Mouse (Mus musculus) midbrain, postnatal 0 days (tissue): Measurements from ENCODE around the gene Slc30a1. TPM values are rescaled to one million over a fixed set of nuclear protein-coding genes. Genes with fewer than 3 reads are reported as not detected.

Experiments used
- ATAC-seq: fragments of 200-750 bp; cut with Nextera tagmentation; 2 replicates; pipeline ENCODE4 v1.8.0; 2017; ENCODE audit warnings: moderate number of reproducible peaks, mild to moderate bottlenecking, moderate TSS enrichment, moderate library complexity; ENCODE audit not compliant: low FRiP score
- DNase-seq: peaks from one replicate; pipeline ENCODE4 v3.0.0-alpha.2; 2015; ENCODE audit warnings: low spot score
- H3K27ac ChIP-seq: fragments of 300-500 bp; sonication (generic); 2 replicates; pipeline ENCODE4 v1.5.1; 2014; ENCODE audit warnings: low read depth, mild to moderate bottlenecking, low read length, mixed read lengths
- H3K27me3 ChIP-seq: fragments of 300-500 bp; sonication (generic); 2 replicates; pipeline ENCODE4 v1.6.1; 2014; ENCODE audit warnings: low read length, control low read depth, mixed read lengths; ENCODE audit not compliant: insufficient read depth
- H3K36me3 ChIP-seq: fragments of 300-500 bp; sonication (generic); 2 replicates; pipeline ENCODE4 v1.6.1; 2014; ENCODE audit warnings: low read length, control low read depth, mixed read lengths; ENCODE audit not compliant: insufficient read depth
- H3K4me1 ChIP-seq: fragments of 300-500 bp; sonication (generic); 2 replicates; pipeline ENCODE4 v1.6.1; 2014; ENCODE audit warnings: mild to moderate bottlenecking, control low read depth, antibody characterized with exemption, low read length, mixed read lengths; ENCODE audit not compliant: insufficient read depth
- H3K4me2 ChIP-seq: fragments of 300-500 bp; sonication (generic); 2 replicates; pipeline ENCODE4 v1.6.1; 2014; ENCODE audit warnings: low read depth, mild to moderate bottlenecking, low read length, mixed read lengths; ENCODE audit not compliant: poor library complexity, severe bottlenecking
- H3K4me3 ChIP-seq: fragments of 300-500 bp; sonication (generic); 2 replicates; pipeline ENCODE4 v1.5.1; 2014; ENCODE audit warnings: low read depth, mild to moderate bottlenecking, low read length, moderate library complexity
- H3K9ac ChIP-seq: fragments of 300-500 bp; sonication (generic); replicated peaks from 2 replicates; pipeline ENCODE4 v1.6.1; 2014; ENCODE audit warnings: mild to moderate bottlenecking, low read length, moderate library complexity, mixed read lengths; ENCODE audit not compliant: poor library complexity, severe bottlenecking
- H3K9me3 ChIP-seq: fragments of 300-500 bp; sonication (generic); 2 replicates; pipeline ENCODE4 v1.6.1; 2016; ENCODE audit warnings: low read length, control low read depth
- CTCF ChIP-seq: IDR thresholded peaks from 2 replicates; pipeline ENCODE4 v1.5.1; 2016; ENCODE audit warnings: antibody characterized with exemption, mild to moderate bottlenecking
- WGBS: fragments of 180-500 bp; shearing (Covaris S2); extraction: QIAGEN DNeasy Blood & Tissue Kit; methylation state at CpG from one replicate; pipeline ENCODE4 v1.1.7; 2014; 5-methylcytosine and 5-hydroxymethylcytosine counted together
- polyA plus RNA-seq: library from polyadenylated mRNA; unstranded; fragments of >200 nt; fragmentation: Nextera tagmentation; extraction: Ambion mirVana; gene quantifications from 2 replicates; pipeline ENCODE4 v1.2.1, GENCODE M21; 2015
- total RNA-seq: library from RNA; depleted of rRNA; stranded (reverse); fragments of >200 nt; gene quantifications from 2 replicates; pipeline ENCODE4 v1.2.3, GENCODE M21; 2014

Gene Slc30a1
- total and polyA plus RNA-seq, 2 experiments from 2014 or later, result 5.1 to 21.9 TPM

DNA sequence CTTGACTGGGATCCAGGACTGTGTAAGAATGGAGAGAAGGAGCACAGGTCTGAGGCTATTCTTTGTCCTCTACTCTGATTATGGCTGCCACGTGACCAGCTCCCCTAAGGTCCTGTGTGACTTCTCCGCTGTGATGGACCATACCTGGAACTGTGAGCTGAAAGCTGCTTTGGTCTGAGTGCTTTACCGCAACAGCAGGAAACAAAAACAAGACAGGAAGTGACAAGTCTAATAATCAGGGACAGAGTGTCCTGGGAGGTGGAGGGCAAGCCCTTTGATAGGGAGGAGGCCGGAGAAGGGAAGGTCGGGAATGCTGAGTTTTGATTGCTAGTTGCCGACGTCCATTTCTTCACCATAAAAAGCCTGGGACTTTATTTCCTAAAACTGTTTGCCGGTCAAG lies 22.5 kb downstream of the Slc30a1 start:
- no peak overlapping the region for H3K4me2 ChIP-seq
- DNase-seq, result no peak
- H3K36me3 ChIP-seq, result no peaks in the 10 kb centered on the region
- no peaks in the 10 kb centered on the region for H3K4me1 ChIP-seq
- no peak overlapping the region for H3K4me3 ChIP-seq
- H3K9me3 ChIP-seq, result no peaks in the 10 kb centered on the region
- no peak overlapping the region for H3K9ac ChIP-seq
- no peak overlapping the region for H3K27ac ChIP-seq
- WGBS, result 91% methylated on average over 8 of the region's 8 CpGs
- no peak for ATAC-seq
- peaks cover 4% of the 10 kb centered on the region; the same call in 1 of the 2 replicates for H3K27me3 ChIP-seq
- TF ChIP-seq CTCF, result no peak

DNA sequence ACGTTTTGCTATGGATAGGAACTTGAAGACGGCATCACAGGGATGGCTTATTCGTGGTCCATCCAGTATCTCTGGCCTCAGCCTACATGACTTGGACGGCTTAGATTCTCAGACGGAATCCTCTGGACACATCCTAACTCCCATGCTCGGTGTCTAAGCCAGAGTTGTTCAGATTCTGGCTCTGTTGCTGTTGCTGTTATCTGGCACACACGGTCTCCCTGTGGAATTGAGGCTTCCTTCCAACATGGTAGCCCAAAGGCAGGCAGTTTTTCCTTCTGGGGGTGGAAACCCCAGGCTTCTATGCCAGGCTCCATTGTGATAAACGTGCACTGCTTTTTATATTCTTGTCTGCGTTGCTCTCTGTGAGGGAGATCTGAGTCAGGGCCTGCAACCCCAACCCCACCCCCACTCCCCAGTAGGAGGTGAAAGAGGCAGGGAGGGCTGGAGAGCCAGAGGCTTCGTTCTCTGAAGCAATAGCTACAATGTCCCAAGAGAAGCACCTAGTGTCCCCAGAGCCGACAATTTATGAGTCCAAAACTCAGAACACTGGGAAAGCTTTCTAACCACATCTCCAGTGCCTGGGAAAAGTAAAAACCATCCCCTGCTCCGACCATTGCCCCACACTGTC lies 23.4 kb downstream of the Slc30a1 start:
- no peaks in the 10 kb centered on the region for H3K9me3 ChIP-seq
- ATAC-seq, result no peak
- H3K4me3 ChIP-seq, result no peak overlapping the region
- WGBS, result 65% methylated on average over 12 of the region's 12 CpGs
- DNase-seq, result no peak
- H3K27me3 ChIP-seq, result peaks cover 4% of the 10 kb centered on the region; the same call in 1 of the 2 replicates
- no peak overlapping the region for H3K9ac ChIP-seq
- no peak overlapping the region for H3K4me2 ChIP-seq
- H3K4me1 ChIP-seq, result no peaks in the 10 kb centered on the region
- no peaks in the 10 kb centered on the region for H3K36me3 ChIP-seq
- no peak for TF ChIP-seq CTCF
- no peak overlapping the region for H3K27ac ChIP-seq

DNA sequence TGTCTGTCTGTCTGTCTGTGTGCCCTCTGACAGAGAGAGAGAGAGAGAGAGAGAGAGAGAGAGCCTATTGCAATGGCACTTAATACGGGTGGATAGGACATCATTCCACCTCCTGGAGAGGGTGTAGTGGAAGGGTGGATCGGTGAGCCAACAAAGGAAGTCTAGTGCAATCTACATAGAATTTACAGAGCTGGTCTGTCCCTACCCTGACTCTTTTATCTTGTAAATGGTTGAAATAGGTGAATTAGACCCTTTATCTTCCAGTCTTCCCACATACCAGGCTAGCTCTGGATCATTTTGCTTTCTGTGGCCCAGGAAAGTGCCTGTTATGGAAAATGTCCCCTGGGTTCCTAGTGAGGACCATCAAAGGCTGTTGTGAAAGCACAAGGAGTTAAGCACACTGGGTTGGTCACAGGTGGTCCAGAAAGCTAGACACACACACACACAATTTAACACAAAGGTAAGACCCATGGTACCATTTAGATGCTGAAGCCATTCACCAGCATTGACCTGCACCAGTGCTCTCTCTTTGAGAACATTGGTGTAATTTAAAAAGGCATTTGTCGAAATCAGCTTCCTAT lies 24.0 kb downstream of the Slc30a1 start:
- TF ChIP-seq CTCF, result no peak
- H3K4me3 ChIP-seq, result no peak overlapping the region
- DNase-seq, result no peak
- no peak overlapping the region for H3K9ac ChIP-seq
- no peaks in the 10 kb centered on the region for H3K4me1 ChIP-seq
- no peak for ATAC-seq
- H3K36me3 ChIP-seq, result no peaks in the 10 kb centered on the region
- no peak overlapping the region for H3K27ac ChIP-seq
- H3K27me3 ChIP-seq, result peaks cover 4% of the 10 kb centered on the region; the same call in 1 of the 2 replicates
- H3K4me2 ChIP-seq, result no peak overlapping the region
- 81% methylated on average over 3 of the region's 3 CpGs for WGBS
- no peaks in the 10 kb centered on the region for H3K9me3 ChIP-seq

- Histone ChIP-seq H3K9ac (no peak overlapping the region), H3K4me1 (no peaks in the 10 kb centered on the region), H3K36me3 (no peaks in the 10 kb centered on the region), H3K4me3 (no peak overlapping the region), H3K4me2 (no peak overlapping the region), H3K9me3 (no peaks in the 10 kb centered on the region), H3K27me3 (peaks cover 4% of the 10 kb centered on the region; the same call in 1 of the 2 replicates), H3K27ac (no peak overlapping the region)
- TF ChIP-seq CTCF, result no peak
- 74% methylated on average over 8 of the region's 8 CpGs for WGBS
- ATAC-seq (no peak), DNase-seq (no peak)
These were observed 25.9 kb downstream of the Slc30a1 start for GRCm38 (mm10) chr1:191932286-191932985.

DNA sequence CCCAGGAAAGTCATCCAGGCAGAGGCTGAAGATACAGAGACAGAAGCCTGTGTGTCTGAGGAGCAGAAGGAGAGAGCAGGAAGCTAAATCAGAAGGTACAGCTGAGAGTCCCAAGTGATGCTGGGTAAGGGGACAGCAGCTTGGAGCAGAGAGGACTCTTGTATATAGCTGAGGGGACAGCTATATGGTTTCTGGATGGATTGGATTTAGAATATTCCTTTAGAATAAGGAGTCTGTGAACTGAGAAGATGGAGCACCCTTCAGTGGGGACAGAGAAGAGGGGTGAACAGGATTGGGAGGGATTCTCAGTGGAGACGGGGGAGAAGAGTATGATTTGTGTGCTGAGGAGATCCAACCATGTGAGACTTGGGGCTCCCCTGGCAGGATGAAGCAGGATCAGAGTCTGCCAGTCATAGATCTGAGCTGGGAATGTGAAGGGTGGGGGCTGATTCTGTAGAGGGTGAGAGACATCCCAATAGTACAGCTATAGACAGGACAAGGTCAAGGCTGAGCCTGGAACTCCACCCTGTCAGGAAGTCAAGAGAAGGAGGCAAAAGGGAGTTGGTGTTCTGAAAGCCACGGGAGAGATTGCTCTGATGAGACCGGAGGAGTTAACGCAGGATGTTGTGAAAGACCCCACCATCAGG lies 26.5 kb downstream of the Slc30a1 start:
- Histone ChIP-seq H3K9me3 (no peaks in the 10 kb centered on the region), H3K27ac (no peak overlapping the region), H3K4me1 (no peaks in the 10 kb centered on the region), H3K9ac (no peak overlapping the region), H3K4me2 (no peak overlapping the region), H3K36me3 (no peaks in the 10 kb centered on the region), H3K4me3 (no peak overlapping the region), H3K27me3 (peaks cover 4% of the 10 kb centered on the region; the same call in 1 of the 2 replicates)
- ATAC-seq (no peak), DNase-seq (no peak)
- 76% methylated on average over 4 of the region's 4 CpGs for WGBS
- TF ChIP-seq CTCF, result no peak

DNA sequence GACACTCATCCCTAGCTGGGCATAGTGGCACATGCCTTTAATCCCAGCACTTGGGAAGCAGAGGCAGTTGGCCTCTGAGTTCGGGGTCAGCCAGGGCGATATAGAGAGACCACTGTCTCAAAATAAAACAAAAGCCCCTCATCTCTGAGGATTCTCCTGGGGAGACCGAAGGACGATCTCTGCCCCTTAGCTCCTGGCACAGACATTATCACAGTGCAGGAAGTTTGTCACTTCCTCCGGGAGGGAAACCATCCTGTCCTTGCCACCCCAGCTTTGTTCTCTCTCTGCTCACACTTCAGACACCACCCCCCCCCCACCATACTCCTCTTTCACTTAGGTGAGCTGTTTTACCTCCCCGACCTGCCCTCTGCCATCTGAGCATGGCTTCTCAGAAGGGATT lies 37.1 kb downstream of the Slc30a1 start:
- H3K27ac ChIP-seq, result no peak overlapping the region
- no peak for TF ChIP-seq CTCF
- no peaks in the 10 kb centered on the region for H3K36me3 ChIP-seq
- DNase-seq (no peak), ATAC-seq (no peak)
- WGBS, result 85% methylated on average over 6 of the region's 6 CpGs
- no peak overlapping the region for H3K9ac ChIP-seq
- no peaks in the 10 kb centered on the region for H3K4me1 ChIP-seq
- H3K4me2 ChIP-seq, result no peak overlapping the region
- no peak overlapping the region for H3K4me3 ChIP-seq
- no peaks in the 10 kb centered on the region for H3K9me3 ChIP-seq
- no peaks in the 10 kb centered on the region for H3K27me3 ChIP-seq
